Mouse (Mus musculus): Measurements from ENCODE around the gene Siah1a.

Gene Siah1a

GRCm38 (mm10) chr8:86758651-86759050 is 12.9 kb upstream of the Siah1a start:
- Histone ChIP-seq H3K4me1 (replicated peaks; ENCODE audit: low read depth, low read length) (peaks cover 35% of the 10 kb centered on the region), H3K9me3 (ENCODE audit: low read length) (no peaks in the 10 kb centered on the region), H3K36me3 (ENCODE audit: insufficient read depth, low read length) (no peaks in the 10 kb centered on the region), H3K27me3 (ENCODE audit: insufficient read depth, low read length) (peaks cover 9% of the 10 kb centered on the region; the same call in 1 of the 2 replicates), H3K4me3 (replicated peaks; ENCODE audit: low read length) (no peak overlapping the region)
- TF ChIP-seq POU5F1 (IDR thresholded peaks at IDR 0.05; ENCODE audit: borderline replicate concordance, low read length) (no peak), CTCF (conservative IDR thresholded peaks at IDR 0.05; ENCODE audit: low read length) (no peak), NANOG (IDR thresholded peaks at IDR 0.05; ENCODE audit: borderline replicate concordance, low read length) (no peak)

GRCm38 (mm10) chr8:86756948-86757733 is 11.4 kb upstream of the Siah1a start:
- H3K36me3 ChIP-seq (ENCODE audit: insufficient read depth, low read length): no peaks in the 10 kb centered on the region
- no peak for TF ChIP-seq POU5F1 (IDR thresholded peaks at IDR 0.05; ENCODE audit: borderline replicate concordance, low read length)
- no peak for TF ChIP-seq CTCF (conservative IDR thresholded peaks at IDR 0.05; ENCODE audit: low read length)
- TF ChIP-seq NANOG (IDR thresholded peaks at IDR 0.05; ENCODE audit: borderline replicate concordance, low read length): no peak

GRCm38 (mm10) chr8:86749842-86750241 is 4.1 kb upstream of the Siah1a start:
- Histone ChIP-seq H3K9me3 (ENCODE audit: low read length) (no peaks in the 10 kb centered on the region), H3K4me1 (replicated peaks; ENCODE audit: low read depth, low read length) (peaks cover 25% of the 10 kb centered on the region), H3K27me3 (ENCODE audit: insufficient read depth, low read length) (peaks cover 4% of the 10 kb centered on the region; the same call in 1 of the 2 replicates), H3K4me3 (replicated peaks; ENCODE audit: low read length) (no peak overlapping the region), H3K36me3 (ENCODE audit: insufficient read depth, low read length) (no peaks in the 10 kb centered on the region)
- TF ChIP-seq POU5F1 (IDR thresholded peaks at IDR 0.05; ENCODE audit: borderline replicate concordance, low read length): no peak
- no peak for TF ChIP-seq NANOG (IDR thresholded peaks at IDR 0.05; ENCODE audit: borderline replicate concordance, low read length)
- no peak for TF ChIP-seq CTCF (conservative IDR thresholded peaks at IDR 0.05; ENCODE audit: low read length)

More at GRCm38 (mm10) chr8:86756948-86757733, 11.4 kb upstream of the Siah1a start:
- H3K4me1 ChIP-seq (replicated peaks; ENCODE audit: low read depth, low read length): peaks cover 21% of the 10 kb centered on the region
- H3K9me3 ChIP-seq (ENCODE audit: low read length): no peaks in the 10 kb centered on the region
- 0 out of 2 replicates have a peak, but pooled peaks cover 5% of the 10 kb centered on the region for H3K27me3 ChIP-seq (ENCODE audit: insufficient read depth, low read length)
- H3K4me3 ChIP-seq (replicated peaks; ENCODE audit: low read length): peak overlapping the region; percentile 61

- TF ChIP-seq CTCF (conservative IDR thresholded peaks at IDR 0.05; ENCODE audit: low read length) (no peak), NANOG (IDR thresholded peaks at IDR 0.05; ENCODE audit: borderline replicate concordance, low read length) (no peak), POU5F1 (IDR thresholded peaks at IDR 0.05; ENCODE audit: borderline replicate concordance, low read length) (no peak)
- peaks cover 52% of the 10 kb centered on the region for H3K4me1 ChIP-seq (replicated peaks; ENCODE audit: low read depth, low read length)
- no peaks in the 10 kb centered on the region for H3K9me3 ChIP-seq (ENCODE audit: low read length)
- peak overlapping the region; percentile 91 for H3K4me3 ChIP-seq (replicated peaks; ENCODE audit: low read length)
- H3K36me3 ChIP-seq (ENCODE audit: insufficient read depth, low read length): no peaks in the 10 kb centered on the region
- peaks cover 4% of the 10 kb centered on the region; the same call in 1 of the 2 replicates for H3K27me3 ChIP-seq (ENCODE audit: insufficient read depth, low read length)
These were observed 777 bp upstream of the Siah1a start for GRCm38 (mm10) chr8:86746511-86746910.

GRCm38 (mm10) chr8:86745935-86746441 is 254 bp upstream of the Siah1a start:
- Histone ChIP-seq H3K9me3 (ENCODE audit: low read length) (no peaks in the 10 kb centered on the region), H3K36me3 (ENCODE audit: insufficient read depth, low read length) (no peaks in the 10 kb centered on the region), H3K4me1 (replicated peaks; ENCODE audit: low read depth, low read length) (peaks cover 54% of the 10 kb centered on the region), H3K4me3 (replicated peaks; ENCODE audit: low read length) (peak overlapping the region; percentile 91), H3K27me3 (ENCODE audit: insufficient read depth, low read length) (peaks cover 4% of the 10 kb centered on the region; the same call in 1 of the 2 replicates)
- TF ChIP-seq POU5F1 (IDR thresholded peaks at IDR 0.05; ENCODE audit: borderline replicate concordance, low read length) (no peak), CTCF (conservative IDR thresholded peaks at IDR 0.05; ENCODE audit: low read length) (no peak), NANOG (IDR thresholded peaks at IDR 0.05; ENCODE audit: borderline replicate concordance, low read length) (no peak)

- H3K4me3 ChIP-seq (replicated peaks; ENCODE audit: low read length): peak overlapping the region; percentile 91
- H3K27me3 ChIP-seq (ENCODE audit: insufficient read depth, low read length): peaks cover 4% of the 10 kb centered on the region; the same call in 1 of the 2 replicates
- TF ChIP-seq NANOG (IDR thresholded peaks at IDR 0.05; ENCODE audit: borderline replicate concordance, low read length) (peak; percentile 50; the same call in 1 of the 2 replicates), CTCF (conservative IDR thresholded peaks at IDR 0.05; ENCODE audit: low read length) (no peak)
- no peaks in the 10 kb centered on the region for H3K9me3 ChIP-seq (ENCODE audit: low read length)
- H3K36me3 ChIP-seq (ENCODE audit: insufficient read depth, low read length): no peaks in the 10 kb centered on the region
- H3K4me1 ChIP-seq (replicated peaks; ENCODE audit: low read depth, low read length): peaks cover 62% of the 10 kb centered on the region
These were observed 1.2 kb downstream of the Siah1a start for GRCm38 (mm10) chr8:86744313-86745220.

- peaks cover 71% of the 10 kb centered on the region for H3K4me1 ChIP-seq (replicated peaks; ENCODE audit: low read depth, low read length)
- no peak overlapping the region for H3K4me3 ChIP-seq (replicated peaks; ENCODE audit: low read length)
- TF ChIP-seq POU5F1 (IDR thresholded peaks at IDR 0.05; ENCODE audit: borderline replicate concordance, low read length) (no peak), CTCF (conservative IDR thresholded peaks at IDR 0.05; ENCODE audit: low read length) (no peak), NANOG (IDR thresholded peaks at IDR 0.05; ENCODE audit: borderline replicate concordance, low read length) (no peak)
- H3K36me3 ChIP-seq (ENCODE audit: insufficient read depth, low read length): no peaks in the 10 kb centered on the region
- no peaks in the 10 kb centered on the region for H3K9me3 ChIP-seq (ENCODE audit: low read length)
- peaks cover 3% of the 10 kb centered on the region; the same call in 1 of the 2 replicates for H3K27me3 ChIP-seq (ENCODE audit: insufficient read depth, low read length)
These were observed 3.0 kb downstream of the Siah1a start for GRCm38 (mm10) chr8:86742605-86743345.

Measured in E14TG2a.4 (cell line).